Mouse (Mus musculus) E14TG2a.4 (cell line): ENCODE measurements at regions not wholly inside any gene's neighbourhood (a gene's known extent, or its start where the extent isn't known, plus 50 kb on each side); places are given as distances from the start of the nearest gene placed in this dataset.

Source experiments
- CTCF ChIP-seq: conservative IDR thresholded peaks from 2 replicates; pipeline ENCODE4 v1.5.1; 2014; ENCODE audit warnings: low read length
- POU5F1 ChIP-seq: IDR thresholded peaks from 2 replicates; pipeline ENCODE4 v1.6.1; 2014; ENCODE audit warnings: low read length, borderline replicate concordance

DNA sequence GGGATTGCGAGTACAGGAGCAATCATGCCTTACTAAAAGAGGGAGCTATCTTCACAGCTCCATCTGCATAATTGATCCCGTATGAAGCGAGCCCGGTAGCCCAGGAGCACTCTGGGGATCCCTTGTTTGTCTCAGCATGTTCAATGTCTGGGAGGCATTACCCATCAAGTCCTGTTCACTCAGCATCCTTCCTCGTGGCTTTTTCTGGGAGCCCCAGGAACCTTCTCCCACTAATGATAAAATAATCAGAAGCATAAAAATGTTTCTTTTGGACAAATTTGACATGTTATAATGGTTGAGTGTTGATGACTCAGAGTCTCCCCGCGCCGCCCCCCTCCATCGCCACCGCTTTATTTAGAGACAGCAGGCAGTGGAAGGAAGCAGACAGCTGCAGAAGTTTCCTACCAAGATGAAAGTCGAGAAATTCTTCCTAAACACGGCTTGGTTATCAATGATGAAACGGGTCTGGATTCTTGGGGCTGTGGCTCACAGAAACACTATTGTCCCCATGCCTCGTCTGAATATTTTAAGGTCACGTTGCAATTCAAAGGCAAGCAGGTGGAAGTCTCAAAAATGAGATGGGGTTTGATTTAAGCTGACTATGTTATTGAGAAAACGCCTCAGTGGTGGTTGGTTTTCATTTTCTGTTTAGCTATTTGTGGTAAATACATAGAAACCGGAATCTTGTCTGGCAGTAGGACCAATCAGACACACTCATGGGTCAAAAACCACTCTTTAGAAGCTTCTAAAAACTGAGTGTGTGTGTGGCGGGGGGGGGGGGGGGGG, 289.9 kb upstream of the Gm765 start:
- TF ChIP-seq CTCF: no peak
- no peak for TF ChIP-seq POU5F1
